ENCODE assay signal across 35 mouse cellular contexts in genomic region chr4:138879808-138880207, GRCm38 (mm10). TPM values are rescaled to one million over a fixed set of nuclear protein-coding genes. Genes with fewer than 3 reads are reported as not detected.
DNase-seq lines count a peak whose midpoint lies in the region; ATAC-seq and TF ChIP-seq lines count a peak whose summit lies in the region.
"Had no signal": no experiment of that assay in that cellular context is flagged by ENCODE, and none has a peak within 500 bp of the region (broad histone marks: within the 10 kb centered on the region; RNA-seq: fewer than 3 reads in every experiment).

No protein-coding gene starts in this region.

- H3K4me1 ChIP-seq in E14TG2a.4 (replicated peaks; ENCODE audit: low read depth, low read length) = peaks cover 48% of the 10 kb centered on the region
- peaks cover 9% of the 10 kb centered on the region; the same call in 1 of the 2 replicates for H3K4me1 ChIP-seq in embryonic facial prominence, embryonic 12.5 days
- peaks cover 3% of the 10 kb centered on the region; the same call in 1 of the 2 replicates for H3K4me1 ChIP-seq in midbrain, embryonic 11.5 days (ENCODE audit: control insufficient read depth, insufficient read depth, low read length)

- H3K4me2 ChIP-seq in embryonic facial prominence, embryonic 12.5 days (replicated peaks) = no peak overlapping the region
- H3K4me2 ChIP-seq in midbrain, embryonic 11.5 days = no peak overlapping the region
- H3K4me2 ChIP-seq: embryonic facial prominence, embryonic 13.5 days; forebrain, embryonic 13.5 days; heart, embryonic 11.5 days; hindbrain, embryonic 14.5 days had no signal

- TF ChIP-seq CTCF in E14TG2a.4 (conservative IDR thresholded peaks at IDR 0.05; ENCODE audit: low read length) = no peak

- H3K4me3 ChIP-seq in E14TG2a.4 (replicated peaks; ENCODE audit: low read length) = peak overlapping the region; percentile 43; the same call in 1 of the 2 replicates
- no peak overlapping the region for H3K4me3 ChIP-seq in embryonic facial prominence, embryonic 12.5 days
- H3K4me3 ChIP-seq in midbrain, embryonic 11.5 days (ENCODE audit: low read depth, low read length) = no peak overlapping the region
- H3K4me3 ChIP-seq: embryonic facial prominence, embryonic 13.5 days; erythroblast, embryonic 14.5 days; forebrain, embryonic 13.5 days; heart, adult 2 months had no signal

- 85% methylated on average over 11 of the region's 11 CpGs for WGBS in embryonic facial prominence, embryonic 12.5 days
- WGBS in midbrain, embryonic 11.5 days = 88% methylated on average over 11 of the region's 11 CpGs

- no peak overlapping the region for H3K9ac ChIP-seq in embryonic facial prominence, embryonic 12.5 days
- no peak overlapping the region for H3K9ac ChIP-seq in midbrain, embryonic 11.5 days (ENCODE audit: low read length)
- H3K9ac ChIP-seq: embryonic facial prominence, embryonic 13.5 days; forebrain, embryonic 13.5 days; hindbrain, embryonic 14.5 days had no signal

- peaks cover 10% of the 10 kb centered on the region for H3K27me3 ChIP-seq in E14TG2a.4 (ENCODE audit: insufficient read depth, low read length)
- H3K27me3 ChIP-seq in embryonic facial prominence, embryonic 12.5 days = peaks cover 6% of the 10 kb centered on the region; the same call in 1 of the 2 replicates
- no peaks in the 10 kb centered on the region; the same call in 1 of the 2 replicates for H3K27me3 ChIP-seq in midbrain, embryonic 11.5 days (ENCODE audit: control insufficient read depth, insufficient read depth, low read length)

- H3K9me3 ChIP-seq in E14TG2a.4 (ENCODE audit: low read length) = no peaks in the 10 kb centered on the region
- H3K9me3 ChIP-seq in embryonic facial prominence, embryonic 12.5 days = no peaks in the 10 kb centered on the region
- H3K9me3 ChIP-seq in midbrain, embryonic 11.5 days (ENCODE audit: control insufficient read depth, low read length) = no peaks in the 10 kb centered on the region
- H3K9me3 ChIP-seq: embryonic facial prominence, embryonic 13.5 days; forebrain, embryonic 13.5 days had no signal

- ATAC-seq in embryonic facial prominence, embryonic 12.5 days (ENCODE audit: insufficient number of reproducible peaks, insufficient read depth, low FRiP score, low TSS enrichment) = no peak
- ATAC-seq in midbrain, embryonic 11.5 days (ENCODE audit: low FRiP score) = no peak
- ATAC-seq: activated CD4-positive, CD25-positive, alpha-beta regulatory T cell, adult 4 months; CD4-positive, CD25-positive, alpha-beta regulatory T cell, adult 4 months; forebrain, embryonic 13.5 days; forebrain, embryonic 16.5 days; hindbrain, postnatal 0 days; inflammation-experienced regulatory T-cells, adult 6 months; intestine, embryonic 16.5 days had no signal

- DNase-seq in heart, adult 11 months = peak; percentile 87
- no peak for DNase-seq in heart, adult 9 months (ENCODE audit: low spot score in 2 of 2)
- DNase-seq in adipocyte (ENCODE audit: low spot score) = peak; percentile 56
- no peak for DNase-seq in left cerebral cortex, adult 8-10 months (ENCODE audit: low spot score in 2 of 2)
- no peak for DNase-seq in midbrain, embryonic 11.5 days (ENCODE audit: low spot score, missing footprints)
- DNase-seq: adrenal gland, postnatal 25 days; cerebellum, adult 18-20 months; cerebellum, adult 9-10 months; cerebellum, postnatal 14 days; gastrocnemius, postnatal 14 days; heart, adult 2 months; kidney, adult 18-20 months had no signal

- H3K36me3 ChIP-seq in E14TG2a.4 (ENCODE audit: insufficient read depth, low read length) = no peaks in the 10 kb centered on the region
- no peaks in the 10 kb centered on the region for H3K36me3 ChIP-seq in embryonic facial prominence, embryonic 12.5 days
- H3K36me3 ChIP-seq in midbrain, embryonic 11.5 days (ENCODE audit: control insufficient read depth, insufficient read depth, low read length) = no peaks in the 10 kb centered on the region
- H3K36me3 ChIP-seq: embryonic facial prominence, embryonic 13.5 days had no signal

- H3K27ac ChIP-seq in embryonic facial prominence, embryonic 12.5 days = 0 out of 2 replicates have a peak overlapping the region, but pooled peaks have one; percentile 3
- no peak overlapping the region for H3K27ac ChIP-seq in midbrain, embryonic 11.5 days (ENCODE audit: low read depth, low read length)
- H3K27ac ChIP-seq: embryonic facial prominence, embryonic 13.5 days; forebrain, embryonic 13.5 days; heart, adult 2 months; hindbrain, embryonic 14.5 days; hindbrain, postnatal 0 days had no signal

RNA-seq across cellular contexts. Expression of gene Pla2g2e, which starts 2.1 kb away (rescaled TPM):
- not detected in 2 replicates for polyA plus RNA-seq in embryonic facial prominence, embryonic 12.5 days (2016; fragmentation: Nextera tagmentation; extraction: Ambion mirVana)
- not detected for total RNA-seq in left cerebral cortex, adult 8-10 months (2022)
- not detected in 2 replicates for polyA plus RNA-seq in midbrain, embryonic 11.5 days (2014; fragmentation: Nextera tagmentation; extraction: Ambion mirVana)
- total RNA-seq: gastrocnemius, adult 18-20 months; gastrocnemius, postnatal 14 days; hematopoietic stem cell, adult 5-6 weeks; hindbrain, postnatal 0 days had no signal
- polyA plus RNA-seq: activated CD4-positive, CD25-positive, alpha-beta regulatory T cell, adult 4 months; brain, embryonic 14.5 days; CD4-positive, CD25-positive, alpha-beta regulatory T cell, adult 4 months; embryonic facial prominence, embryonic 13.5 days; erythroblast, embryonic 14.5 days; forebrain, embryonic 13.5 days; forebrain, embryonic 16.5 days; heart, embryonic 11.5 days; heart, embryonic 14.5 days; hindbrain, embryonic 14.5 days; hindbrain, postnatal 0 days; inflammation-experienced regulatory T-cells, adult 6 months; intestine, embryonic 16.5 days had no signal

RNA-seq across cellular contexts. Expression of gene Gm13030, which starts 6.0 kb away (rescaled TPM):
- polyA plus RNA-seq in embryonic facial prominence, embryonic 12.5 days (2016; fragmentation: Nextera tagmentation; extraction: Ambion mirVana) = not detected in 2 replicates
- not detected for total RNA-seq in left cerebral cortex, adult 8-10 months (2022)
- not detected in 2 replicates for polyA plus RNA-seq in midbrain, embryonic 11.5 days (2014; fragmentation: Nextera tagmentation; extraction: Ambion mirVana)
- total RNA-seq: adrenal gland, adult 18-20 months; adrenal gland, postnatal 25 days; ES-E14; gastrocnemius, adult 18-20 months; gastrocnemius, postnatal 14 days; heart, adult 2 months; heart, postnatal 25 days; hematopoietic stem cell, adult 5-6 weeks; hindbrain, postnatal 0 days had no signal
- polyA plus RNA-seq: activated CD4-positive, CD25-positive, alpha-beta regulatory T cell, adult 4 months; brain, embryonic 14.5 days; C2C12; CD4-positive, CD25-positive, alpha-beta regulatory T cell, adult 4 months; embryonic facial prominence, embryonic 13.5 days; erythroblast, embryonic 14.5 days; forebrain, embryonic 13.5 days; forebrain, embryonic 16.5 days; gonadal fat pad, adult 2 months; heart, adult 2 months; heart, embryonic 11.5 days; heart, embryonic 14.5 days; heart, postnatal 0 days; hindbrain, embryonic 14.5 days; hindbrain, postnatal 0 days; inflammation-experienced regulatory T-cells, adult 6 months; intestine, embryonic 16.5 days had no signal

RNA-seq across cellular contexts. Expression of gene Pla2g5, which starts 16.5 kb away (rescaled TPM):
- polyA plus RNA-seq in embryonic facial prominence, embryonic 12.5 days (2016; fragmentation: Nextera tagmentation; extraction: Ambion mirVana) = 0.82 and 0.84 TPM in 2 replicates
- total RNA-seq in left cerebral cortex, adult 8-10 months (2022) = 1 to 10 TPM; 1.8 to 4.8 (median 3.0) TPM
- polyA plus RNA-seq in midbrain, embryonic 11.5 days (2014; fragmentation: Nextera tagmentation; extraction: Ambion mirVana) = 0.22 TPM in 1 of 2 replicates, not detected in the other
- total RNA-seq: hematopoietic stem cell, adult 5-6 weeks had no signal
- polyA plus RNA-seq: activated CD4-positive, CD25-positive, alpha-beta regulatory T cell, adult 4 months; CD4-positive, CD25-positive, alpha-beta regulatory T cell, adult 4 months; erythroblast, embryonic 14.5 days; inflammation-experienced regulatory T-cells, adult 6 months had no signal

RNA-seq across cellular contexts. Expression of gene Otud3, which starts 33.9 kb away (rescaled TPM):
- 4.0 and 4.6 TPM in 2 replicates for polyA plus RNA-seq in embryonic facial prominence, embryonic 12.5 days (2016; fragmentation: Nextera tagmentation; extraction: Ambion mirVana)
- 10 to 100 TPM; 11.8 to 16.6 (median 15.9) TPM for total RNA-seq in left cerebral cortex, adult 8-10 months (2022)
- 2.7 and 3.0 TPM in 2 replicates for polyA plus RNA-seq in midbrain, embryonic 11.5 days (2014; fragmentation: Nextera tagmentation; extraction: Ambion mirVana)

Comparison
In these comparisons a context has a peak if more than half of its experiments do, and no peak if none do; other contexts are left out.
1. DNase-seq: peak in heart, adult 11 months (single experiment) and adipocyte (single experiment); none in heart, adult 9 months (0 of 2), left cerebral cortex, adult 8-10 months (0 of 2) and midbrain, embryonic 11.5 days (single experiment).